Mouse (Mus musculus) limb, embryonic 11.5 days (tissue): ENCODE measurements at regions not wholly inside any gene's neighbourhood (a gene's known extent, or its start where the extent isn't known, plus 50 kb on each side); places are given as distances from the start of the nearest gene placed in this dataset.

Experiments
- ATAC-seq: fragments of 200-750 bp; cut with Nextera tagmentation; 2 replicates; pipeline ENCODE4 v1.8.0; 2017; ENCODE audit warnings: low read depth; ENCODE audit not compliant: insufficient number of reproducible peaks, low FRiP score, low TSS enrichment
- DNase-seq: peaks from one replicate; pipeline ENCODE4 v3.0.0-alpha.2; 2015; ENCODE audit warnings: low spot score
- H3K27ac ChIP-seq: fragments of 300-500 bp; sonication (generic); replicated peaks from 2 replicates; pipeline ENCODE4 v1.5.1; 2014; ENCODE audit warnings: low read depth, mild to moderate bottlenecking, low read length
- H3K27me3 ChIP-seq: fragments of 300-500 bp; sonication (generic); 2 replicates; pipeline ENCODE4 v1.6.1; 2014; ENCODE audit warnings: mild to moderate bottlenecking, low read length, mixed read lengths; ENCODE audit not compliant: control insufficient read depth, insufficient read depth
- H3K36me3 ChIP-seq: fragments of 300-500 bp; sonication (generic); 2 replicates; pipeline ENCODE4 v1.6.1; 2014; ENCODE audit warnings: mild to moderate bottlenecking, low read length, moderate library complexity, mixed read lengths; ENCODE audit not compliant: control insufficient read depth, insufficient read depth
- H3K4me1 ChIP-seq: fragments of 300-500 bp; sonication (generic); 2 replicates; pipeline ENCODE4 v1.6.1; 2014; ENCODE audit warnings: low read length, mixed read lengths; ENCODE audit not compliant: control insufficient read depth, insufficient read depth
- H3K4me2 ChIP-seq: fragments of 300-500 bp; sonication (generic); 2 replicates; pipeline ENCODE4 v1.6.1; 2014; ENCODE audit warnings: low read depth, mild to moderate bottlenecking, moderate library complexity; ENCODE audit not compliant: severe bottlenecking
- H3K4me3 ChIP-seq: fragments of 300-500 bp; sonication (generic); 2 replicates; pipeline ENCODE4 v1.5.1; 2014; ENCODE audit warnings: low read depth, low read length
- H3K9ac ChIP-seq: fragments of 300-500 bp; sonication (generic); 2 replicates; pipeline ENCODE4 v1.6.1; 2014; ENCODE audit warnings: mild to moderate bottlenecking, low read length
- H3K9me3 ChIP-seq: fragments of 300-500 bp; sonication (generic); 2 replicates; pipeline ENCODE4 v1.6.1; 2016; ENCODE audit warnings: low read length; ENCODE audit not compliant: control insufficient read depth
- WGBS: fragments of 180-500 bp; shearing (Covaris S2); extraction: QIAGEN DNeasy Blood & Tissue Kit; methylation state at CpG from one replicate; pipeline ENCODE4 v1.1.7; 2014; 5-methylcytosine and 5-hydroxymethylcytosine counted together

GRCm38 (mm10) chr4:70012220-70012580 is 398.0 kb downstream of the Cdk5rap2 start:
- Histone ChIP-seq H3K9ac (no peak overlapping the region), H3K27ac (no peak overlapping the region), H3K4me2 (no peak overlapping the region), H3K4me1 (no peaks in the 10 kb centered on the region), H3K36me3 (no peaks in the 10 kb centered on the region), H3K4me3 (no peak overlapping the region), H3K27me3 (no peaks in the 10 kb centered on the region), H3K9me3 (no peaks in the 10 kb centered on the region)
- WGBS: 70% methylated on average over 6 of the region's 6 CpGs
- DNase-seq: no peak
- ATAC-seq: no peak

- Histone ChIP-seq H3K4me2 (no peak overlapping the region), H3K9me3 (no peaks in the 10 kb centered on the region), H3K4me3 (no peak overlapping the region), H3K36me3 (no peaks in the 10 kb centered on the region), H3K9ac (no peak overlapping the region), H3K4me1 (no peaks in the 10 kb centered on the region), H3K27ac (no peak overlapping the region), H3K27me3 (no peaks in the 10 kb centered on the region)
- ATAC-seq (no peak), DNase-seq (no peak)
- 66% methylated on average over 4 of the region's 4 CpGs for WGBS
These were observed 398.6 kb downstream of the Cdk5rap2 start for GRCm38 (mm10) chr4:70011491-70012219.

GRCm38 (mm10) chr4:70010466-70010865 is 399.8 kb downstream of the Cdk5rap2 start:
- H3K4me1 ChIP-seq: no peaks in the 10 kb centered on the region
- DNase-seq (no peak), ATAC-seq (no peak)
- H3K4me3 ChIP-seq: no peak overlapping the region
- no peak overlapping the region for H3K9ac ChIP-seq
- no peak overlapping the region for H3K27ac ChIP-seq
- H3K36me3 ChIP-seq: no peaks in the 10 kb centered on the region
- no peaks in the 10 kb centered on the region for H3K9me3 ChIP-seq
- WGBS: 80% methylated on average over 1 of the region's 1 CpGs
- no peak overlapping the region for H3K4me2 ChIP-seq
- H3K27me3 ChIP-seq: no peaks in the 10 kb centered on the region

- no peak overlapping the region for H3K4me2 ChIP-seq
- H3K4me1 ChIP-seq: no peaks in the 10 kb centered on the region
- H3K27ac ChIP-seq: no peak overlapping the region
- H3K27me3 ChIP-seq: no peaks in the 10 kb centered on the region
- H3K9me3 ChIP-seq: no peaks in the 10 kb centered on the region
- no peak overlapping the region for H3K4me3 ChIP-seq
- ATAC-seq (no peak), DNase-seq (no peak)
- no peak overlapping the region for H3K9ac ChIP-seq
- H3K36me3 ChIP-seq: no peaks in the 10 kb centered on the region
These were observed 405.3 kb downstream of the Cdk5rap2 start for GRCm38 (mm10) chr4:70004966-70005365.

- H3K9ac ChIP-seq: no peak overlapping the region
- WGBS: 89% methylated on average over 3 of the region's 3 CpGs
- H3K36me3 ChIP-seq: no peaks in the 10 kb centered on the region
- ATAC-seq (no peak), DNase-seq (no peak)
- H3K27me3 ChIP-seq: no peaks in the 10 kb centered on the region
- no peak overlapping the region for H3K27ac ChIP-seq
- H3K4me1 ChIP-seq: no peaks in the 10 kb centered on the region
- H3K9me3 ChIP-seq: no peaks in the 10 kb centered on the region
- no peak overlapping the region for H3K4me2 ChIP-seq
- no peak overlapping the region for H3K4me3 ChIP-seq
These were observed 417.0 kb downstream of the Cdk5rap2 start for GRCm38 (mm10) chr4:69993226-69993625.

- Histone ChIP-seq H3K27ac (no peak overlapping the region), H3K9ac (no peak overlapping the region), H3K36me3 (no peaks in the 10 kb centered on the region), H3K4me3 (no peak overlapping the region), H3K27me3 (no peaks in the 10 kb centered on the region), H3K4me2 (no peak overlapping the region), H3K4me1 (no peaks in the 10 kb centered on the region), H3K9me3 (no peaks in the 10 kb centered on the region)
- ATAC-seq (no peak), DNase-seq (peak; percentile 22)
- WGBS: 20% methylated on average over 2 of the region's 2 CpGs
These were observed 436.0 kb downstream of the Cdk5rap2 start for GRCm38 (mm10) chr4:69974208-69974607.

- H3K27me3 ChIP-seq: no peaks in the 10 kb centered on the region
- ATAC-seq: no peak; the same call in 1 of the 2 replicates
- H3K9ac ChIP-seq: no peak overlapping the region
- H3K27ac ChIP-seq: no peak overlapping the region
- H3K4me1 ChIP-seq: no peaks in the 10 kb centered on the region
- no peak overlapping the region for H3K4me2 ChIP-seq
- no peaks in the 10 kb centered on the region for H3K9me3 ChIP-seq
- DNase-seq: no peak
- WGBS: 48% methylated on average over 6 of the region's 6 CpGs
- H3K36me3 ChIP-seq: no peaks in the 10 kb centered on the region
- no peak overlapping the region for H3K4me3 ChIP-seq
These were observed 436.7 kb downstream of the Cdk5rap2 start for GRCm38 (mm10) chr4:69973566-69973965.

- 86% methylated on average over 3 of the region's 3 CpGs for WGBS
- no peaks in the 10 kb centered on the region for H3K4me1 ChIP-seq
- H3K27ac ChIP-seq: no peak overlapping the region
- no peaks in the 10 kb centered on the region for H3K27me3 ChIP-seq
- ATAC-seq (no peak), DNase-seq (no peak)
- H3K36me3 ChIP-seq: no peaks in the 10 kb centered on the region
- H3K9me3 ChIP-seq: no peaks in the 10 kb centered on the region
- H3K4me2 ChIP-seq: no peak overlapping the region
- H3K9ac ChIP-seq: no peak overlapping the region
- no peak overlapping the region for H3K4me3 ChIP-seq
These were observed 438.5 kb downstream of the Cdk5rap2 start for GRCm38 (mm10) chr4:69971721-69972120.

- Histone ChIP-seq H3K36me3 (no peaks in the 10 kb centered on the region), H3K4me3 (no peak overlapping the region), H3K27me3 (no peaks in the 10 kb centered on the region), H3K9me3 (no peaks in the 10 kb centered on the region), H3K4me1 (no peaks in the 10 kb centered on the region), H3K4me2 (no peak overlapping the region), H3K27ac (no peak overlapping the region), H3K9ac (no peak overlapping the region)
- no peak for DNase-seq
- ATAC-seq: no peak
- 96% methylated on average over 1 of the region's 1 CpGs for WGBS
These were observed 441.8 kb downstream of the Cdk5rap2 start for GRCm38 (mm10) chr4:69968424-69968823.
